Mouse (Mus musculus) forebrain, postnatal 0 days (tissue): Measurements from ENCODE around the gene Kprp. TPM values are rescaled to one million over a fixed set of nuclear protein-coding genes. Genes with fewer than 3 reads are reported as not detected.
"Not testable (repeated sequence)": the region's sequence is repeated elsewhere in the genome, so short reads cannot be mapped to it uniquely, and the experiment has no call there.

Source experiments
- ATAC-seq: fragments of 200-750 bp; cut with Nextera tagmentation; 2 replicates; pipeline ENCODE4 v1.8.0; 2017; ENCODE audit warnings: mild to moderate bottlenecking, moderate library complexity
- DNase-seq: peaks from one replicate; pipeline ENCODE4 v3.0.0-alpha.2; 2015
- H3K27ac ChIP-seq: fragments of 300-500 bp; sonication (generic); 2 replicates; pipeline ENCODE4 v1.5.1; 2014; ENCODE audit warnings: low read depth, mild to moderate bottlenecking, antibody characterized with exemption, low read length, moderate library complexity, mixed read lengths
- H3K27me3 ChIP-seq: fragments of 300-500 bp; sonication (generic); 2 replicates; pipeline ENCODE4 v1.6.1; 2014; ENCODE audit warnings: mild to moderate bottlenecking, low read length, mixed read lengths; ENCODE audit not compliant: insufficient read depth
- H3K36me3 ChIP-seq: fragments of 300-500 bp; sonication (generic); 2 replicates; pipeline ENCODE4 v1.6.1; 2014; ENCODE audit warnings: mild to moderate bottlenecking, moderate library complexity; ENCODE audit not compliant: insufficient read depth
- H3K4me1 ChIP-seq: fragments of 300-500 bp; sonication (generic); 2 replicates; pipeline ENCODE4 v1.6.1; 2014; ENCODE audit warnings: antibody characterized with exemption; ENCODE audit not compliant: insufficient read depth
- H3K4me2 ChIP-seq: fragments of 300-500 bp; sonication (generic); 2 replicates; pipeline ENCODE4 v1.6.1; 2014; ENCODE audit warnings: low read depth, mild to moderate bottlenecking, moderate library complexity
- H3K4me3 ChIP-seq: fragments of 300-500 bp; sonication (generic); 2 replicates; pipeline ENCODE4 v1.5.1; 2014; ENCODE audit warnings: low read depth, low read length, mixed read lengths
- H3K9ac ChIP-seq: fragments of 300-500 bp; sonication (generic); 2 replicates; pipeline ENCODE4 v1.6.1; 2014; ENCODE audit warnings: mild to moderate bottlenecking
- H3K9me3 ChIP-seq: fragments of 300-500 bp; sonication (generic); 2 replicates; pipeline ENCODE4 v1.6.1; 2016; ENCODE audit warnings: low read length
- CTCF ChIP-seq: sonication (generic); IDR thresholded peaks from 2 replicates; pipeline ENCODE4 v1.5.1; 2016; ENCODE audit warnings: antibody characterized with exemption, control low read depth, low read depth
- WGBS: fragments of 180-500 bp; shearing (Covaris S2); extraction: QIAGEN DNeasy Blood & Tissue Kit; methylation state at CpG from one replicate; pipeline ENCODE4 v1.1.7; 2014; 5-methylcytosine and 5-hydroxymethylcytosine counted together
- polyA plus RNA-seq: library from polyadenylated mRNA; unstranded; fragments of >200 nt; fragmentation: Nextera tagmentation; extraction: Ambion mirVana; gene quantifications from 2 replicates; pipeline ENCODE4 v1.2.1, GENCODE M21; 2015
- total RNA-seq: library from RNA; depleted of rRNA; stranded (reverse); fragments of >200 nt; gene quantifications from 2 replicates; pipeline ENCODE4 v1.2.3, GENCODE M21; 2014; rRNA removed

Gene Kprp
- total RNA-seq: not detected in 2 replicates
- not detected in 2 replicates for polyA plus RNA-seq

- Histone ChIP-seq H3K4me1 (no peaks in the 10 kb centered on the region), H3K9ac (no peak within 1 kb of the TSS), H3K27me3 (no peaks in the 10 kb centered on the region), H3K9me3 (no peaks in the 10 kb centered on the region), H3K27ac (no peak within 1 kb of the TSS), H3K4me3 (no peak within 1 kb of the TSS), H3K36me3 (no peaks in the 10 kb centered on the region), H3K4me2 (no peak within 1 kb of the TSS)
- 31% methylated on average over 1 of the region's 1 CpGs for WGBS
- TF ChIP-seq CTCF: no peak
- DNase-seq (no peak), ATAC-seq (no peak)
Measured at GRCm38 (mm10) chr3:92827108-92827507, at the start of gene Kprp. Kprp (minus strand) TSS chr3:92827247.

GRCm38 (mm10) chr3:92874180-92874579 lies 47.1 kb upstream of the Kprp start:
- H3K4me1 ChIP-seq: no peaks in the 10 kb centered on the region
- 85% methylated on average over 3 of the region's 3 CpGs for WGBS
- no peak overlapping the region for H3K4me3 ChIP-seq
- no peak overlapping the region for H3K27ac ChIP-seq
- H3K4me2 ChIP-seq: no peak overlapping the region
- H3K36me3 ChIP-seq: no peaks in the 10 kb centered on the region
- H3K9ac ChIP-seq: no peak overlapping the region
- H3K9me3 ChIP-seq: no peaks in the 10 kb centered on the region
- no peak for TF ChIP-seq CTCF
- DNase-seq: no peak
- no peaks in the 10 kb centered on the region for H3K27me3 ChIP-seq
- ATAC-seq: no peak

GRCm38 (mm10) chr3:92870116-92870515 lies 43.1 kb upstream of the Kprp start, which contains the start of gene 2310050C09Rik:
2310050C09Rik (minus strand) TSS chr3:92870216.
- ATAC-seq: no peak
- Histone ChIP-seq H3K4me3 (no peak within 1 kb of the TSS), H3K4me1 (no peaks in the 10 kb centered on the region), H3K36me3 (no peaks in the 10 kb centered on the region), H3K27ac (no peak within 1 kb of the TSS), H3K4me2 (no peak within 1 kb of the TSS), H3K9me3 (no peaks in the 10 kb centered on the region), H3K9ac (no peak within 1 kb of the TSS), H3K27me3 (no peaks in the 10 kb centered on the region)
- no peak for TF ChIP-seq CTCF
- DNase-seq: no peak
- 81% methylated on average over 4 of the region's 4 CpGs for WGBS

- Histone ChIP-seq H3K27ac (no peak within 1 kb of the TSS), H3K27me3 (no peaks in the 10 kb centered on the region), H3K4me3 (no peak within 1 kb of the TSS), H3K9me3 (no peaks in the 10 kb centered on the region), H3K36me3 (no peaks in the 10 kb centered on the region), H3K4me1 (no peaks in the 10 kb centered on the region), H3K9ac (no peak within 1 kb of the TSS), H3K4me2 (no peak within 1 kb of the TSS)
- WGBS: 87% methylated on average over 3 of the region's 3 CpGs
- ATAC-seq (no peak), DNase-seq (no peak)
- TF ChIP-seq CTCF: no peak
Measured at GRCm38 (mm10) chr3:92851186-92851585, 24.1 kb upstream of the Kprp start, which contains the start of gene Lce1l. Lce1l (minus strand) TSS chr3:92851286.

- H3K4me3 ChIP-seq: no peak overlapping the region
- H3K4me1 ChIP-seq: no peaks in the 10 kb centered on the region
- no peak overlapping the region for H3K4me2 ChIP-seq
- no peak for DNase-seq
- H3K27ac ChIP-seq: no peak overlapping the region
- 24% methylated on average over 1 of the region's 1 CpGs for WGBS
- peak; percentile 40; the same call in 1 of the 2 replicates for ATAC-seq
- H3K36me3 ChIP-seq: no peaks in the 10 kb centered on the region
- TF ChIP-seq CTCF: peak; percentile 46
- no peaks in the 10 kb centered on the region for H3K9me3 ChIP-seq
- H3K9ac ChIP-seq: no peak overlapping the region
- no peaks in the 10 kb centered on the region for H3K27me3 ChIP-seq
Measured at GRCm38 (mm10) chr3:92825808-92826207, 1.2 kb downstream of the Kprp start.

GRCm38 (mm10) chr3:92816036-92816435 lies 11.0 kb downstream of the Kprp start:
- not testable (repeated sequence) for DNase-seq, H3K27ac ChIP-seq, H3K9me3 ChIP-seq, H3K4me1 ChIP-seq, H3K4me3 ChIP-seq, H3K27me3 ChIP-seq, ATAC-seq, H3K36me3 ChIP-seq, H3K9ac ChIP-seq, H3K4me2 ChIP-seq
- WGBS: 91% methylated on average over 2 of the region's 2 CpGs

GRCm38 (mm10) chr3:92815581-92815980 lies 11.5 kb downstream of the Kprp start:
- ATAC-seq: no peak
- WGBS: 94% methylated on average over 3 of the region's 3 CpGs
- H3K4me2 ChIP-seq: no peak overlapping the region

More at GRCm38 (mm10) chr3:92815581-92815980, 11.5 kb downstream of the Kprp start:
- Histone ChIP-seq H3K9ac (no peak overlapping the region), H3K27ac (no peak overlapping the region), H3K27me3 (no peaks in the 10 kb centered on the region), H3K4me1 (no peaks in the 10 kb centered on the region), H3K36me3 (no peaks in the 10 kb centered on the region), H3K9me3 (no peaks in the 10 kb centered on the region), H3K4me3 (no peak overlapping the region)
- no peak for TF ChIP-seq CTCF
- DNase-seq: no peak
